Mouse (Mus musculus) liver, embryonic 14.5 days (tissue): ENCODE measurements around the gene Trappc3l. TPM values are rescaled to one million over a fixed set of nuclear protein-coding genes. Genes with fewer than 3 reads are reported as not detected.

Source experiments
- ATAC-seq: fragments of 200-750 bp; cut with Nextera tagmentation; 2 replicates; pipeline ENCODE4 v1.8.0; 2017; ENCODE audit warnings: moderate number of reproducible peaks, mild to moderate bottlenecking, moderate library complexity; ENCODE audit not compliant: insufficient read depth
- DNase-seq, 3 experiments: peaks; one replicate each; pipeline ENCODE4 v3.0.0-alpha.2; 2012 to 2013; ENCODE audit warnings: low read depth in 3 of 3, low spot score in 3 of 3
- H3K27ac ChIP-seq: fragments of 300-500 bp; sonication (generic); 2 replicates; pipeline ENCODE4 v1.5.1; 2014; ENCODE audit warnings: moderate library complexity, mild to moderate bottlenecking, control low read depth, inconsistent platforms
- H3K27me3 ChIP-seq: fragments of 300-500 bp; sonication (generic); 2 replicates; pipeline ENCODE4 v1.6.1; 2014; ENCODE audit warnings: mild to moderate bottlenecking, low read length, moderate library complexity; ENCODE audit not compliant: control insufficient read depth, insufficient read depth
- H3K36me3 ChIP-seq: fragments of 300-500 bp; sonication (generic); replicated peaks from 2 replicates; pipeline ENCODE4 v1.6.1; 2014; ENCODE audit warnings: low read depth; ENCODE audit not compliant: control insufficient read depth, insufficient read depth
- H3K4me1 ChIP-seq, 2 experiments: fragments of 200-500 bp in 1 of 2; fragments of 300-500 bp in 1 of 2; sonication (generic) in 1 of 2; replicated peaks; 2 replicates each; pipeline ENCODE4 v1.6.1; 2012 to 2014; ENCODE audit warnings: antibody characterized with exemption in 1 of 2, inconsistent platforms in 1 of 2, low read length in 1 of 2; ENCODE audit not compliant: control insufficient read depth in 2 of 2, insufficient read depth in 2 of 2
- H3K4me2 ChIP-seq: fragments of 300-500 bp; sonication (generic); 2 replicates; pipeline ENCODE4 v1.6.1; 2014; ENCODE audit warnings: low read depth, mild to moderate bottlenecking, control low read depth, moderate library complexity
- H3K4me3 ChIP-seq, 2 experiments: fragments of 200-500 bp in 1 of 2; fragments of 300-500 bp in 1 of 2; sonication (generic) in 1 of 2; 2 replicates each; pipeline ENCODE4 v1.5.1; 2012 to 2014; ENCODE audit warnings: low read depth in 2 of 2, low read length in 2 of 2, mild to moderate bottlenecking in 2 of 2, control low read depth in 1 of 2, inconsistent platforms in 1 of 2, moderate library complexity in 1 of 2; ENCODE audit not compliant: insufficient read depth in 1 of 2
- H3K9ac ChIP-seq: fragments of 300-500 bp; sonication (generic); replicated peaks from 2 replicates; pipeline ENCODE4 v1.6.1; 2014; ENCODE audit warnings: mild to moderate bottlenecking, control low read depth, moderate library complexity
- H3K9me3 ChIP-seq: fragments of 300-500 bp; sonication (generic); 2 replicates; pipeline ENCODE4 v1.6.1; 2016; ENCODE audit warnings: low read length, mixed read lengths; ENCODE audit not compliant: control insufficient read depth
- CTCF ChIP-seq: IDR thresholded peaks from 2 replicates; pipeline ENCODE4 v1.5.1; 2016; ENCODE audit warnings: antibody characterized with exemption, low read depth, control low read depth
- EP300 ChIP-seq: IDR thresholded peaks from 2 replicates; pipeline ENCODE4 v1.6.1; 2016; ENCODE audit warnings: antibody characterized with exemption, low read depth
- WGBS: fragments of 180-500 bp; shearing (Covaris S2); extraction: QIAGEN DNeasy Blood & Tissue Kit; methylation state at CpG from one replicate; pipeline ENCODE4 v1.1.7; 2014; ENCODE audit not compliant: insufficient replicate concordance; 5-methylcytosine and 5-hydroxymethylcytosine counted together
- polyA plus RNA-seq, 2 experiments: library from polyadenylated mRNA; depleted of rRNA in 1 of 2; stranded (reverse) in 1 of 2; unstranded in 1 of 2; fragments of >200 nt; fragmentation: Nextera tagmentation in 1 of 2; extraction: Ambion mirVana in 1 of 2; gene quantifications; 2 replicates each; pipeline versions ENCODE4 v1.2.1 to v1.2.3; 2012 to 2014

Trappc3l gene
- polyA plus RNA-seq, 2 experiments, result not detected

- WGBS, result 42% methylated on average over 6 of the region's 6 CpGs
- no peaks in the 10 kb centered on the region for H3K4me1 ChIP-seq
- no peak overlapping the region for H3K4me3 ChIP-seq
- TF ChIP-seq EP300 (no peak), CTCF (no peak)
- no peaks in the 10 kb centered on the region for H3K9me3 ChIP-seq
- ATAC-seq (no peak), DNase-seq (no peak)
- no peaks in the 10 kb centered on the region for H3K36me3 ChIP-seq
- H3K27me3 ChIP-seq, result no peaks in the 10 kb centered on the region
- H3K27ac ChIP-seq, result no peak overlapping the region
- no peak overlapping the region for H3K4me2 ChIP-seq
- H3K9ac ChIP-seq, result no peak overlapping the region
Observed at GRCm38 (mm10) chr10:34138027-34138426, 100.6 kb downstream of the Trappc3l start.

- Histone ChIP-seq H3K27ac (no peak overlapping the region), H3K27me3 (no peaks in the 10 kb centered on the region), H3K36me3 (no peaks in the 10 kb centered on the region), H3K4me1 (no peaks in the 10 kb centered on the region), H3K9ac (no peak overlapping the region), H3K4me2 (no peak overlapping the region), H3K9me3 (no peaks in the 10 kb centered on the region), H3K4me3 (no peak overlapping the region)
- TF ChIP-seq EP300, result no peak
- no peak for TF ChIP-seq CTCF
- no peak for ATAC-seq
- DNase-seq, result no peak
- WGBS, result 36% methylated on average over 4 of the region's 4 CpGs
Observed at GRCm38 (mm10) chr10:34139768-34140167, 102.4 kb downstream of the Trappc3l start.

- 65% methylated on average over 2 of the region's 2 CpGs for WGBS
- DNase-seq (no peak), ATAC-seq (no peak)
- no peak for TF ChIP-seq EP300
- no peak for TF ChIP-seq CTCF
- Histone ChIP-seq H3K4me3 (no peak overlapping the region), H3K27me3 (no peaks in the 10 kb centered on the region), H3K27ac (no peak overlapping the region), H3K9ac (no peak overlapping the region), H3K36me3 (no peaks in the 10 kb centered on the region), H3K4me1 (no peaks in the 10 kb centered on the region), H3K9me3 (no peaks in the 10 kb centered on the region), H3K4me2 (no peak overlapping the region)
Observed at GRCm38 (mm10) chr10:34141693-34142092, 104.3 kb downstream of the Trappc3l start.

- Histone ChIP-seq H3K4me3 (no peak overlapping the region), H3K9ac (no peak overlapping the region), H3K9me3 (no peaks in the 10 kb centered on the region), H3K36me3 (no peaks in the 10 kb centered on the region), H3K27me3 (no peaks in the 10 kb centered on the region), H3K4me2 (no peak overlapping the region), H3K4me1 (no peaks in the 10 kb centered on the region), H3K27ac (no peak overlapping the region)
- WGBS, result 50% methylated on average over 3 of the region's 3 CpGs
- no peak for ATAC-seq
- no peak for TF ChIP-seq CTCF
- TF ChIP-seq EP300, result no peak
- no peak for DNase-seq
Observed at GRCm38 (mm10) chr10:34149772-34150171, 112.4 kb downstream of the Trappc3l start.

GRCm38 (mm10) chr10:34150454-34150853, 113.1 kb downstream of the Trappc3l start:
- Histone ChIP-seq H3K4me1 (no peaks in the 10 kb centered on the region), H3K4me2 (no peak overlapping the region), H3K4me3 (no peak overlapping the region), H3K9me3 (no peaks in the 10 kb centered on the region), H3K27ac (no peak overlapping the region), H3K27me3 (no peaks in the 10 kb centered on the region), H3K9ac (no peak overlapping the region), H3K36me3 (no peaks in the 10 kb centered on the region)
- ATAC-seq (no peak), DNase-seq (no peak)
- WGBS, result 61% methylated on average over 6 of the region's 6 CpGs
- TF ChIP-seq EP300 (no peak), CTCF (no peak)
